Mouse (Mus musculus): Measurements from ENCODE around the gene 5730480H06Rik.

5730480H06Rik gene

GRCm38 (mm10) chr5:48421957-48422356, 94.2 kb downstream of the 5730480H06Rik start:
- no peak for DNase-seq (ENCODE audit: low spot score)

GRCm38 (mm10) chr5:48430459-48430858, 102.7 kb downstream of the 5730480H06Rik start:
- DNase-seq (ENCODE audit: low spot score) = no peak

DNA sequence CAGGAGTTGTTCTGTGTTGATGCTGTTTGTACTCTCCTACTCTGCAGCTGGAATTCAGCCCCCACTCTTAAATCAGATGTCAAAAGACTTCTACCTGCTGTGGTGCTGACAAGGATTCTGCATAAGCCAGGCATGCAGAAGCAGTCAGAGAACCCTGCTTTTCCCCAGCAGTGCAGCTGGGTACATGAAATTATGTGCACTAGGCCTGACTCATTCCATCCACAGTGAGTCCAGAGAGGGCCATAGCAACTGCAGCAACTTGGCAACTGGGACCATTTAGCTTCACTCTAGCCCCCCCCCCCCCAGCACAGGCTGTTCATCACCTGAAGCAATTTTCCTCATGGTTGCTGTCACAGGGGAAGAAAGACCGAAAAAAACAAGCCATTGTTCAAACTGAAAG, 121.1 kb downstream of the 5730480H06Rik start:
- DNase-seq (ENCODE audit: low spot score) = no peak

DNA sequence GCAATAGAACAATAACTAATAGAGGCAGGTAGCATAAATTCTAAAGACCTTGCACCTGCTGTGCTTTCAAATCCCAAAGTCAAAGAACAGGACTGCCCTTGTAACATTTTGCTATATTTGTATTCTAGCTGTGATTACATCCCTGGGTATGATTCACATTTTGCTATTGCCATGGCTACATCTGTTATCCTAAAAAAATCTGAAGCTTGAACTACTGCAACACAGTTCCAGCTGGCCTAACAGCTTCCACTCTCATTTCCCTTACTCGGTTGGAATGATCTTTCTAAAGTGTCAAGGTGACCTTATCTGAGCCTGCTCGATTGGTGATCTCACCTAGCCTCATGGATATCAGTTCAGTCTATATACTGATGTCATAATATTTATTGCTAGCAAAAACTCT, 132.5 kb downstream of the 5730480H06Rik start:
- no peak for DNase-seq (ENCODE audit: low spot score)
